Mouse (Mus musculus) macrophage (primary cell): Measurements from ENCODE around the gene Lrrc1. TPM values are rescaled to one million over a fixed set of nuclear protein-coding genes. Genes with fewer than 3 reads are reported as not detected.

ENCODE experiments used
- H3K27ac ChIP-seq: fragments of 350-480 bp; formaldehyde crosslinking; 2 replicates; pipeline ENCODE4 v1.9.0; 2021
- H3K36me3 ChIP-seq: fragments of 350-480 bp; formaldehyde crosslinking; 2 replicates; pipeline ENCODE4 v1.9.0; 2021; ENCODE audit errors: inconsistent target
- H3K4me3 ChIP-seq: fragments of 350-480 bp; formaldehyde crosslinking; 2 replicates; pipeline ENCODE4 v1.9.0; 2021; ENCODE audit errors: inconsistent target
- H3K79me2 ChIP-seq: fragments of 350-480 bp; formaldehyde crosslinking; 2 replicates; pipeline ENCODE4 v1.9.0; 2021; ENCODE audit errors: inconsistent target
- WGBS: methylation state at CpG from one replicate; pipeline ENCODE4 v1.1.7; 2026; ENCODE audit warnings: inconsistent platforms; ENCODE audit not compliant: missing documents; 5-methylcytosine and 5-hydroxymethylcytosine counted together
- polyA plus RNA-seq: library from polyadenylated mRNA; stranded (reverse); fragments of 250-400 nt; gene quantifications from 3 replicates; pipeline ENCODE4 v1.2.4, GENCODE M21; 2018; ENCODE audit warnings: inconsistent platforms

Gene Lrrc1
- polyA plus RNA-seq, 1 experiment from 2014 or later: 0.92 TPM

DNA sequence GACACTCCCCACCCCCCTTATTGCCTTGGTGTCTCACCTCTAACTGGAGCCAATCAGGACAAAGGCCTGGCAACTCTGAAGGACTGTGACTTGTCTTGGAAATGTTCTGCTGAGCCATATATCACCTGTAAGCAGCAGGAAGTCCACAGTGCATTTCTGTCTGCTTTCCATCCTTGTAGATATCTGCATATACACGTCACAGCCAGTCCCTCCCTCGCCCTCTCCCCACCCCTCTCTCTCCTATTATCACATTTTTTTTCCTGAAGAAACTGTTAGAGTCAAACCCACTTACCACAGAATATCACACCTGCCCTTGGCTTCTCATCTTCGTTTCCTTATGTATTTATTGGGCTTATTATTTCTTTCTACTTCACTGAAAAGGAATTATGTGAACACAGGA is 13.3 kb upstream of the Lrrc1 start:
- H3K4me3 ChIP-seq: no peak overlapping the region
- WGBS: 55% methylated on average over 3 of the region's 3 CpGs
- H3K27ac ChIP-seq: no peak overlapping the region
- no peaks in the 10 kb centered on the region for H3K79me2 ChIP-seq
- H3K36me3 ChIP-seq: no peaks in the 10 kb centered on the region

- Histone ChIP-seq H3K4me3 (no peak overlapping the region), H3K79me2 (no peaks in the 10 kb centered on the region), H3K36me3 (no peaks in the 10 kb centered on the region), H3K27ac (no peak overlapping the region)
- WGBS: 82% methylated on average over 4 of the region's 4 CpGs
Measured at GRCm38 (mm10) chr9:77557181-77557580, 12.5 kb upstream of the Lrrc1 start.

DNA sequence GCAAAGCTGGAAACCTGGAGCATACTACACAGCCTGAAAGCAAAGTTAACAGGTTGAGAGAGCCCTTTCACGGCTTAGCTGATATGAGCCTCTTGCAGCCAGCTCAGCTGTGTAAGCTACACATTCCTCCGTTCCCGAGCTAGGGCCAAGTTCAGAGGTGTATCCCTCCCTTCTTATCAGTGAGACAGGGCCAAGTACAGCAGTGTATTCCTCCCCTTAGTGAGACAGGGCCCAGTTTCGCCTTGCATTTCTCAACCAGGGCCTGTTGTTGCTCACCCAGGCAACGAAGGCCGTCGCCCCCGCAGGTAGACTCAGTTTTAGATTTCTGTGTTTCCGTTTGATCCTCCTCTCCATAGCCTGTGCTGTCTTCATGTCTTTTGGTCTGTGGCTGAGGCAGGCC is 11.8 kb upstream of the Lrrc1 start:
- no peak overlapping the region for H3K27ac ChIP-seq
- H3K36me3 ChIP-seq: no peaks in the 10 kb centered on the region
- 97% methylated on average over 9 of the region's 9 CpGs for WGBS
- H3K79me2 ChIP-seq: no peaks in the 10 kb centered on the region
- H3K4me3 ChIP-seq: no peak overlapping the region

GRCm38 (mm10) chr9:77553465-77553864 is 8.8 kb upstream of the Lrrc1 start:
- Histone ChIP-seq H3K27ac (no peak overlapping the region), H3K79me2 (no peaks in the 10 kb centered on the region), H3K36me3 (no peaks in the 10 kb centered on the region), H3K4me3 (no peak overlapping the region)
- WGBS: 93% methylated on average over 2 of the region's 2 CpGs

- H3K4me3 ChIP-seq: no peak overlapping the region
Measured at GRCm38 (mm10) chr9:77551036-77551512, 6.4 kb upstream of the Lrrc1 start.

DNA sequence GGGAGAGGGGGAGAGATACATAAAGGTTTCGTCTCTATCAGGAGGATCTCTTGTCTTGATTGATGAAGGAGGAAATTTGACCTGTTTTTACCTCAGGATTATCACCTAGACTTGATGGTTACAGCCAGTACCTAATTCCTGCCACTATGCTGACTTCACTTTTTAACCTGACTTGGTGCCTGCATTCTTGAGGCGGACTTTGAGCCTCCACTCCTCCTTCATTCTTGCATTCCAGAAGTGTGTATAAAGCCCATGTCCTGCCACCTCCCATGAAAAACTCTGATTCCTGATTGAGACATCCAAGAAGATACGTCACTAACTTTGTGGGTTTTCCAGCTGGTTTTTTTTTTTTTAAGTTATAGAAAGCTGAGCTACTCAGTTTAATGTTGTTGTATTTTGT is 1.3 kb upstream of the Lrrc1 start:
- WGBS: 91% methylated on average over 3 of the region's 3 CpGs
- no peak overlapping the region for H3K27ac ChIP-seq
- H3K4me3 ChIP-seq: no peak overlapping the region
- H3K79me2 ChIP-seq: no peaks in the 10 kb centered on the region
- no peaks in the 10 kb centered on the region for H3K36me3 ChIP-seq

More at GRCm38 (mm10) chr9:77551036-77551512, 6.4 kb upstream of the Lrrc1 start:
- Histone ChIP-seq H3K79me2 (no peaks in the 10 kb centered on the region), H3K36me3 (no peaks in the 10 kb centered on the region), H3K27ac (no peak overlapping the region)
- 6% methylated on average over 7 of the region's 7 CpGs for WGBS

- 4% methylated on average over 16 of the region's 17 CpGs for WGBS
Measured at GRCm38 (mm10) chr9:77545068-77545421, 375 bp upstream of the Lrrc1 start.

DNA sequence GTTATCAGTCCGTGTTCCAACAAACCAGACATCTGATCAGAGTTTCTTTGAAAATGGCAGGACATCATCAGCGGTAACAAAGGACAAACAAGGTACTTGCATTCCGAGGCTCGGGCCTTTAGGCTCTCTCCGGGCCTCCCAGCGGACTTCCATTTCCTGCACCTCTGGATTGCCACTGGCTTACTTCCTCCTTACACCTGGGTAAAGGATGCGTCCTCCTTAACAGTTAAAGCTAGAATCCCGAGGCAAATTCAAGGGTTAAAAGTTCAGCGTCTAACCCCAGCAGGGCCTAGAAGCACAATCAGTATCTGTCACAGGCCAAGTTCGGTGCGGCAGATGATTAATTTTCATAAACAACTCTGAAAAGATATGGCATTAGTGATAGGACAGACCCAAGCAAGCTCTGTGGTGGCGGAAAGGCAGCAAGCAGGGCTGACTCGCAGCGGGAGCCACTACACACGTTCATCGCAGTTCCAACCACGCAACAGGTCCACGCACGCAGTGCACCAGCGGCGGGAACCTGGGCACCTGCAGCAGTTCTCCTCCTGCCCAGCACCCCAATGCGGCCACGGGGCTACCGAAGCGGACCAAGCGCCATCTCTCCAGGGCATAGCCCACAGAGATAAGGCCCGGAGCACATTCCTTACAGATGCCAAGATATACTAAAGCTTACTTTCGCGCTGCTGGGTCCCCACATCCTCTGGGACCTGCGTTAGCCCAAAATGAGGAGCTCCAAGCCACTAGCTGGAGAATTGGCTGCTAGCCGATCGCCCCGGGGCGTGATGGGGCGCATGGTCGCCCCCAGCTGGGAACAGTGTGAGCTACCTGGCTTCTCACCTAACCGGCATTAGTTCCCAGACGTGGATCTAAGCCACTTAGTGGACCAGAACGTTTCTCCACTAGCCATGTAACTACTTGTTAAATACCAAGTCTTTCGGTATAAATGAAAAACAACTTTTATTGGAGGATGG is 1.0 kb downstream of the Lrrc1 start:
- Histone ChIP-seq H3K4me3 (peak overlapping the region; percentile 11; the same call in 1 of the 2 replicates), H3K27ac (no peak overlapping the region), H3K36me3 (no peaks in the 10 kb centered on the region), H3K79me2 (no peaks in the 10 kb centered on the region)
- 14% methylated on average over 38 of the region's 40 CpGs for WGBS

More at GRCm38 (mm10) chr9:77545068-77545421, 375 bp upstream of the Lrrc1 start:
- no peaks in the 10 kb centered on the region for H3K36me3 ChIP-seq
- no peaks in the 10 kb centered on the region for H3K79me2 ChIP-seq
- H3K27ac ChIP-seq: no peak overlapping the region
- H3K4me3 ChIP-seq: peak overlapping the region; percentile 45

- Histone ChIP-seq H3K36me3 (no peaks in the 10 kb centered on the region), H3K79me2 (no peaks in the 10 kb centered on the region), H3K4me3 (no peak overlapping the region), H3K27ac (no peak overlapping the region)
- 99% methylated on average over 7 of the region's 7 CpGs for WGBS
Measured at GRCm38 (mm10) chr9:77541556-77541955, 3.1 kb downstream of the Lrrc1 start.

DNA sequence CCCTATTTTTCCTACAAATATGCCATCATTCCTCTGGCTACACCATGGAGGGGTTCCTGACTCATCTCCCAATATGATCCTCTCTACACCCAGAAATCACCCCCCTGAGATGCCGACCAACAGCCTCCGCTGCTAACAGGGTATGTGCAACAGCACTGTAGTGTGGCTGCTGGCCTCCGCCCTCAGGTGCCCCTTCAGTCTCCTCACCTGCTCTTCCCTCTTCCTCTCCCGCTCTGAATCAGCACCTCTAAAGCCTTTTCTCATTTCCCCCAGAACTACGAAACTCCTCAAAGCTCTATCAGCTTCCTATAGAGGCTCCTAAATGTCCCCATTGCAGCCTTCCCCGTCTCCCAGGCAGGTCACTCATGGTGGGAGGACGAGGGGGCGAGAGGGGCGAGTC is 5.4 kb downstream of the Lrrc1 start:
- 84% methylated on average over 9 of the region's 9 CpGs for WGBS
- Histone ChIP-seq H3K79me2 (no peaks in the 10 kb centered on the region), H3K36me3 (no peaks in the 10 kb centered on the region), H3K27ac (no peak overlapping the region), H3K4me3 (no peak overlapping the region)

DNA sequence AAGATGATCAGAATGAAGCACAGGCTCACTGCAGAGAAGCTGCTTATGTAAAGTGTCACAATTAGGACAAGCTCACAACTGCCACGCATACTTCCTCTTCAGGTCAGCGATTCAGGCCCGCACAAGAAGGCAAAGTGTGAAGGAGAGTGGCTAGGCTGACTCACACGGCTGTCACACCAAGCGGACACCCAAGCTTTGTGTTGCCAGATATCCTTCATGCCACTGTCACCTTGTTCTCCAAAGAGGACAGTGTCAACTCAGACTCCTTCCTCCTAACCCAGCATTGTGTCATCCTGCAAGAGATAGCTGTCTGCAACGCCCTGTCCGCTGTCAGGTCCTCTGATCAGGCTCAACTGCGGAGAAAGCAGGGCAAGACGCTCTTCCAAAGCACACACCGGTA is 7.3 kb downstream of the Lrrc1 start:
- no peak overlapping the region for H3K4me3 ChIP-seq
- no peak overlapping the region for H3K27ac ChIP-seq
- WGBS: 54% methylated on average over 10 of the region's 10 CpGs

GRCm38 (mm10) chr9:77536832-77537231 is 7.8 kb downstream of the Lrrc1 start:
- WGBS: 96% methylated on average over 7 of the region's 7 CpGs
- H3K4me3 ChIP-seq: no peak overlapping the region

More for the DNA sequence above, 7.3 kb downstream of the Lrrc1 start:
- Histone ChIP-seq H3K79me2 (no peaks in the 10 kb centered on the region), H3K36me3 (no peaks in the 10 kb centered on the region)

DNA sequence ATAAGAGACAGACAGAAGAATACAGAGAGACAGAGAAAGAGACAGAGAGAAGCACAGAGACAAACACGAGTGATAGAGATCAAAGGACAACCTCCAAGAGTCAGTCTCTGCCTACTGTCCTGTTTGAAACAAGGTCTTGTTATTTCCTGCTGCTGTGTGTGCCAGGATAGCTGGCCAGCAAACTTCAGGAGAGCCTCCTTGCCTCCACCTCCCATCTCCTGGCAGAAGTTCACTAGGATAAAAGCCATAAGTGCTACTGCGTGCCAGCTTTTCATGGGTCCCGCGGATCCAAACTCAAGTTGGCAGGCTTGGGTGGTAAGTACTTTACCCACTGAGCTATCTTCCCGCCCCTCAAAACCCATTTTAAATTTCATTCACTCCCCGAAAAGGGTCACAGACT is 8.4 kb downstream of the Lrrc1 start:
- no peaks in the 10 kb centered on the region for H3K36me3 ChIP-seq
- 96% methylated on average over 6 of the region's 6 CpGs for WGBS
- H3K4me3 ChIP-seq: no peak overlapping the region
- H3K27ac ChIP-seq: no peak overlapping the region
- no peaks in the 10 kb centered on the region for H3K79me2 ChIP-seq

More at GRCm38 (mm10) chr9:77536832-77537231, 7.8 kb downstream of the Lrrc1 start:
- H3K36me3 ChIP-seq: no peaks in the 10 kb centered on the region
- no peak overlapping the region for H3K27ac ChIP-seq
- H3K79me2 ChIP-seq: no peaks in the 10 kb centered on the region

GRCm38 (mm10) chr9:77535021-77535744 is 9.5 kb downstream of the Lrrc1 start:
- WGBS: 91% methylated on average over 17 of the region's 17 CpGs
- no peaks in the 10 kb centered on the region for H3K79me2 ChIP-seq

More at GRCm38 (mm10) chr9:77535021-77535744, 9.5 kb downstream of the Lrrc1 start:
- H3K36me3 ChIP-seq: no peaks in the 10 kb centered on the region
- no peak overlapping the region for H3K4me3 ChIP-seq
- H3K27ac ChIP-seq: no peak overlapping the region
